Mouse (Mus musculus): ENCODE measurements at regions not wholly inside any gene's neighbourhood (a gene's known extent, or its start where the extent isn't known, plus 50 kb on each side); places are given as distances from the start of the nearest gene placed in this dataset.
"Not testable (repeated sequence)": the region's sequence is repeated elsewhere in the genome, so short reads cannot be mapped to it uniquely, and the experiment has no call there.

- Histone ChIP-seq H3K27ac (no peak overlapping the region), H3K27me3 (no peaks in the 10 kb centered on the region), H3K9me3 (replicated peaks) (no peaks in the 10 kb centered on the region), H3K9ac (no peak overlapping the region), H3K4me2 (no peak overlapping the region), H3K4me3 (replicated peaks) (no peak overlapping the region), H3K4me1 (replicated peaks) (no peaks in the 10 kb centered on the region), H3K36me3 (no peaks in the 10 kb centered on the region)
- ATAC-seq (ENCODE audit: low read depth) (no peak), DNase-seq (no peak)
- WGBS (ENCODE audit: insufficient replicate concordance), result 67% methylated on average over 11 of the region's 11 CpGs
These were observed 412.3 kb upstream of the Arid1b start for GRCm38 (mm10) chr17:4581851-4582250.

- Histone ChIP-seq H3K4me1 (replicated peaks) (no peaks in the 10 kb centered on the region), H3K36me3 (no peaks in the 10 kb centered on the region), H3K27me3 (no peaks in the 10 kb centered on the region), H3K4me3 (replicated peaks) (no peak overlapping the region), H3K9ac (no peak overlapping the region), H3K27ac (no peak overlapping the region), H3K4me2 (no peak overlapping the region), H3K9me3 (replicated peaks) (no peaks in the 10 kb centered on the region)
- WGBS (ENCODE audit: insufficient replicate concordance), result 58% methylated on average over 8 of the region's 8 CpGs
- ATAC-seq (ENCODE audit: low read depth) (no peak), DNase-seq (no peak)
These were observed 383.7 kb upstream of the Arid1b start for GRCm38 (mm10) chr17:4610481-4610880.

GRCm38 (mm10) chr17:4610993-4611392 is 383.1 kb upstream of the Arid1b start:
- Histone ChIP-seq H3K27me3 (no peaks in the 10 kb centered on the region), H3K4me3 (replicated peaks) (no peak overlapping the region), H3K4me1 (replicated peaks) (no peaks in the 10 kb centered on the region), H3K9ac (no peak overlapping the region), H3K27ac (no peak overlapping the region), H3K4me2 (no peak overlapping the region), H3K36me3 (no peaks in the 10 kb centered on the region), H3K9me3 (replicated peaks) (no peaks in the 10 kb centered on the region)
- 75% methylated on average over 5 of the region's 5 CpGs for WGBS (ENCODE audit: insufficient replicate concordance)
- DNase-seq (no peak), ATAC-seq (ENCODE audit: low read depth) (no peak)

GRCm38 (mm10) chr17:4611711-4612110 is 382.4 kb upstream of the Arid1b start:
- no peaks in the 10 kb centered on the region for H3K4me1 ChIP-seq (replicated peaks)
- DNase-seq (no peak), ATAC-seq (ENCODE audit: low read depth) (no peak)
- H3K27me3 ChIP-seq, result no peaks in the 10 kb centered on the region
- no peak overlapping the region for H3K4me2 ChIP-seq
- WGBS (ENCODE audit: insufficient replicate concordance), result 68% methylated on average over 2 of the region's 2 CpGs
- no peaks in the 10 kb centered on the region for H3K9me3 ChIP-seq (replicated peaks)
- no peak overlapping the region for H3K27ac ChIP-seq
- H3K36me3 ChIP-seq, result no peaks in the 10 kb centered on the region
- H3K9ac ChIP-seq, result no peak overlapping the region
- no peak overlapping the region for H3K4me3 ChIP-seq (replicated peaks)

GRCm38 (mm10) chr17:4612136-4612535 is 382.0 kb upstream of the Arid1b start:
- Histone ChIP-seq H3K9ac (no peak overlapping the region), H3K9me3 (replicated peaks) (no peaks in the 10 kb centered on the region), H3K4me1 (replicated peaks) (no peaks in the 10 kb centered on the region), H3K27me3 (no peaks in the 10 kb centered on the region), H3K4me3 (replicated peaks) (no peak overlapping the region), H3K4me2 (no peak overlapping the region), H3K36me3 (no peaks in the 10 kb centered on the region), H3K27ac (no peak overlapping the region)
- no peak for ATAC-seq (ENCODE audit: low read depth)
- DNase-seq, result no peak
- 59% methylated on average over 10 of the region's 10 CpGs for WGBS (ENCODE audit: insufficient replicate concordance)

GRCm38 (mm10) chr17:4612741-4613140 is 381.4 kb upstream of the Arid1b start:
- WGBS (ENCODE audit: insufficient replicate concordance), result 77% methylated on average over 7 of the region's 7 CpGs
- DNase-seq (no peak), ATAC-seq (ENCODE audit: low read depth) (no peak)
- no peaks in the 10 kb centered on the region for H3K36me3 ChIP-seq
- H3K4me2 ChIP-seq, result no peak overlapping the region
- H3K27ac ChIP-seq, result no peak overlapping the region
- H3K4me3 ChIP-seq (replicated peaks), result no peak overlapping the region
- H3K27me3 ChIP-seq, result no peaks in the 10 kb centered on the region
- no peak overlapping the region for H3K9ac ChIP-seq
- no peaks in the 10 kb centered on the region for H3K9me3 ChIP-seq (replicated peaks)
- H3K4me1 ChIP-seq (replicated peaks), result no peaks in the 10 kb centered on the region

- DNase-seq, result no peak
- Histone ChIP-seq H3K9me3 (replicated peaks) (no peaks in the 10 kb centered on the region), H3K27ac (no peak overlapping the region), H3K4me3 (replicated peaks) (no peak overlapping the region), H3K9ac (no peak overlapping the region), H3K36me3 (no peaks in the 10 kb centered on the region), H3K27me3 (no peaks in the 10 kb centered on the region), H3K4me1 (replicated peaks) (no peaks in the 10 kb centered on the region), H3K4me2 (no peak overlapping the region)
- ATAC-seq (ENCODE audit: low read depth), result no peak
These were observed 373.8 kb upstream of the Arid1b start for GRCm38 (mm10) chr17:4620361-4620760.

- not testable (repeated sequence) for H3K36me3 ChIP-seq; H3K27ac ChIP-seq; H3K27me3 ChIP-seq; H3K4me1 ChIP-seq (replicated peaks); H3K4me2 ChIP-seq; H3K9ac ChIP-seq; DNase-seq; H3K9me3 ChIP-seq (replicated peaks); ATAC-seq (ENCODE audit: low read depth); H3K4me3 ChIP-seq (replicated peaks)
- 60% methylated on average over 1 of the region's 1 CpGs for WGBS (ENCODE audit: insufficient replicate concordance)
These were observed 368.0 kb upstream of the Arid1b start for GRCm38 (mm10) chr17:4626126-4626525.

GRCm38 (mm10) chr17:4627542-4627941 is 366.6 kb upstream of the Arid1b start:
- 73% methylated on average over 7 of the region's 7 CpGs for WGBS (ENCODE audit: insufficient replicate concordance)
- H3K4me2 ChIP-seq, result no peak overlapping the region
- no peaks in the 10 kb centered on the region for H3K27me3 ChIP-seq
- no peak for DNase-seq
- H3K36me3 ChIP-seq, result no peaks in the 10 kb centered on the region
- H3K9me3 ChIP-seq (replicated peaks), result no peaks in the 10 kb centered on the region
- H3K4me1 ChIP-seq (replicated peaks), result no peaks in the 10 kb centered on the region
- H3K9ac ChIP-seq, result no peak overlapping the region
- H3K4me3 ChIP-seq (replicated peaks), result no peak overlapping the region
- H3K27ac ChIP-seq, result no peak overlapping the region
- no peak for ATAC-seq (ENCODE audit: low read depth)

GRCm38 (mm10) chr17:4631122-4631521 is 363.0 kb upstream of the Arid1b start:
- H3K36me3 ChIP-seq, result no peaks in the 10 kb centered on the region

GRCm38 (mm10) chr17:4632506-4632905 is 361.6 kb upstream of the Arid1b start:
- H3K4me2 ChIP-seq, result no peak overlapping the region
- ATAC-seq (ENCODE audit: low read depth) (no peak), DNase-seq (no peak)
- no peaks in the 10 kb centered on the region for H3K9me3 ChIP-seq (replicated peaks)
- H3K9ac ChIP-seq, result no peak overlapping the region
- no peaks in the 10 kb centered on the region for H3K4me1 ChIP-seq (replicated peaks)
- H3K27ac ChIP-seq, result no peak overlapping the region
- 70% methylated on average over 2 of the region's 2 CpGs for WGBS (ENCODE audit: insufficient replicate concordance)
- H3K4me3 ChIP-seq (replicated peaks), result no peak overlapping the region
- no peaks in the 10 kb centered on the region for H3K36me3 ChIP-seq
- H3K27me3 ChIP-seq, result no peaks in the 10 kb centered on the region

More at GRCm38 (mm10) chr17:4631122-4631521, 363.0 kb upstream of the Arid1b start:
- Histone ChIP-seq H3K27ac (no peak overlapping the region), H3K4me3 (replicated peaks) (no peak overlapping the region), H3K9me3 (replicated peaks) (no peaks in the 10 kb centered on the region), H3K4me1 (replicated peaks) (no peaks in the 10 kb centered on the region), H3K9ac (no peak overlapping the region), H3K4me2 (no peak overlapping the region), H3K27me3 (no peaks in the 10 kb centered on the region)
- WGBS (ENCODE audit: insufficient replicate concordance), result 74% methylated on average over 4 of the region's 4 CpGs
- no peak for DNase-seq
- no peak for ATAC-seq (ENCODE audit: low read depth)

GRCm38 (mm10) chr17:4633771-4634170 is 360.4 kb upstream of the Arid1b start:
- H3K4me3 ChIP-seq (replicated peaks), result no peak overlapping the region
- no peak for ATAC-seq (ENCODE audit: low read depth)
- WGBS (ENCODE audit: insufficient replicate concordance), result 38% methylated on average over 3 of the region's 3 CpGs
- no peak overlapping the region for H3K27ac ChIP-seq
- H3K9ac ChIP-seq, result no peak overlapping the region
- no peaks in the 10 kb centered on the region for H3K27me3 ChIP-seq
- no peak for DNase-seq
- no peaks in the 10 kb centered on the region for H3K4me1 ChIP-seq (replicated peaks)
- no peak overlapping the region for H3K4me2 ChIP-seq
- H3K9me3 ChIP-seq (replicated peaks), result no peaks in the 10 kb centered on the region
- H3K36me3 ChIP-seq, result no peaks in the 10 kb centered on the region
